8 mouse cellular contexts compared by ENCODE assay signal in the genomic region with DNA sequence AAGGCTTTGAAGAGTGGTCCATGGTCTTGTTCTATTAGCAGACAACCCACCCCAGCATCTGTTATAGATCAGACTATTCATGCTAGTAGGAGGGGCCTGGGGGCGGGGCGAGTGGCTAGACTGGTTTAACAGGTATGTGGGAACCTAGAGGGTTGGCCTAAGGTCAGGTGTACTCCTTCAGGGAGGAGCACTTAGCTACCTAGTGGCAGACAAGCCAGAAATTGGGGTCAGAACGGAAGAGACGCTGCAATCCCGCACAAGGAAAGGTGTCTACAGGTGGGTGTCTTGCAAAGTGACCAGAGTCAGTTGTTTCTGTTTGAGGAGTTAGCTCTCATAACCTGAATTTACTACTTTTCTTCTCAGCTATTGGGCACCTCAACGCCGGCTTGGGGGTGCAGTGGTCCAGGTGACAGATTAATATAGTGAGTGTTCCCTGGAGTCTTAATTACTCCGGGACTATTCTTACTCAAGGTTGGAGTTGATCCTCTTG. TPM values are rescaled to one million over a fixed set of nuclear protein-coding genes. Genes with fewer than 3 reads are reported as not detected.
A peak's percentile ranks its signal among the peaks of the same experiment; 100 is the strongest.
DNase-seq lines count a peak whose midpoint lies in the region; ATAC-seq and TF ChIP-seq lines count a peak whose summit lies in the region.

A gene (plus strand): TSS at position 226 of the 490 bp plus-strand sequence.

- TF ChIP-seq POLR2A in testis, adult 2 months (IDR thresholded peaks at IDR 0.05; ENCODE audit: control insufficient read depth, low read depth, low read length): no peak

- no peaks in the 10 kb centered on the region for H3K9me3 ChIP-seq in heart, embryonic 13.5 days
- no peaks in the 10 kb centered on the region for H3K9me3 ChIP-seq in forebrain, embryonic 10.5 days
- no peaks in the 10 kb centered on the region for H3K9me3 ChIP-seq in kidney, embryonic 16.5 days (ENCODE audit: low read length)

- TF ChIP-seq CTCF in testis, adult 2 months (IDR thresholded peaks at IDR 0.05; ENCODE audit: control insufficient read depth, insufficient read depth, insufficient replicate concordance, low read depth, low read length): no peak

- peak within 1 kb of the TSS; percentile 55 for H3K4me3 ChIP-seq in heart, embryonic 13.5 days
- H3K4me3 ChIP-seq in forebrain, embryonic 10.5 days: peak within 1 kb of the TSS; percentile 44
- peak within 1 kb of the TSS; percentile 40 for H3K4me3 ChIP-seq in kidney, embryonic 16.5 days (ENCODE audit: low read length)
- H3K4me3 ChIP-seq in testis, adult 2 months (ENCODE audit: control insufficient read depth, low read depth, low read length): peak within 1 kb of the TSS; percentile 33

- intact Hi-C loops in heart, postnatal 10 days (cut with DNase I): no loop called here

- peak within 1 kb of the TSS; percentile 90 for H3K4me2 ChIP-seq in heart, embryonic 13.5 days
- H3K4me2 ChIP-seq in kidney, embryonic 16.5 days (replicated peaks; ENCODE audit: low read depth, low read length): peak within 1 kb of the TSS; percentile 71

- no peak for ATAC-seq in heart, embryonic 13.5 days (ENCODE audit: extremely low read depth, insufficient number of reproducible peaks, low FRiP score, low TSS enrichment)
- ATAC-seq in kidney, embryonic 16.5 days (ENCODE audit: low FRiP score, low TSS enrichment): peak; percentile 52; the same call in 1 of the 2 replicates

- H3K27me3 ChIP-seq in heart, embryonic 13.5 days (replicated peaks): peaks cover 16% of the 10 kb centered on the region; the same call in 1 of the 2 replicates
- peaks cover 43% of the 10 kb centered on the region for H3K27me3 ChIP-seq in forebrain, embryonic 10.5 days (ENCODE audit: poor library complexity, severe bottlenecking)
- H3K27me3 ChIP-seq in kidney, embryonic 16.5 days (ENCODE audit: insufficient read depth, low read length): no peaks in the 10 kb centered on the region
- H3K27me3 ChIP-seq in testis, adult 2 months (ENCODE audit: control insufficient read depth, insufficient read depth, low read length): no peaks in the 10 kb centered on the region

- DNase-seq in heart, postnatal 10 days: no peak
- DNase-seq in forebrain, embryonic 10.5 days (ENCODE audit: extremely low spot score, low spot score): peak; percentile 33
- peak; percentile 77 for DNase-seq in lung, postnatal 10 days
- DNase-seq in B cell, adult 2 months: no peak
- no peak for DNase-seq in adrenal gland, postnatal 4 days (ENCODE audit: low spot score in 2 of 2)

- peak within 1 kb of the TSS; percentile 82 for H3K9ac ChIP-seq in heart, embryonic 13.5 days
- H3K9ac ChIP-seq in kidney, embryonic 16.5 days (replicated peaks; ENCODE audit: low read length): peak within 1 kb of the TSS; percentile 61

- H3K36me3 ChIP-seq in heart, embryonic 13.5 days: peaks cover 45% of the 10 kb centered on the region
- peaks cover 65% of the 10 kb centered on the region for H3K36me3 ChIP-seq in forebrain, embryonic 10.5 days (replicated peaks)
- peaks cover 40% of the 10 kb centered on the region for H3K36me3 ChIP-seq in kidney, embryonic 16.5 days (ENCODE audit: insufficient read depth, low read length)
- H3K36me3 ChIP-seq in testis, adult 2 months (ENCODE audit: control insufficient read depth, insufficient read depth, low read length): no peaks in the 10 kb centered on the region; the same call in 1 of the 2 replicates

- peaks cover 35% of the 10 kb centered on the region for H3K4me1 ChIP-seq in heart, embryonic 13.5 days
- H3K4me1 ChIP-seq in forebrain, embryonic 10.5 days: peaks cover 32% of the 10 kb centered on the region
- H3K4me1 ChIP-seq in kidney, embryonic 16.5 days (ENCODE audit: insufficient read depth, low read length): peaks cover 22% of the 10 kb centered on the region
- H3K4me1 ChIP-seq in testis, adult 2 months (ENCODE audit: control insufficient read depth, insufficient read depth, low read length): peaks cover 15% of the 10 kb centered on the region

- 29% methylated on average over 8 of the region's 8 CpGs for WGBS in heart, embryonic 13.5 days
- WGBS in forebrain, embryonic 10.5 days: 24% methylated on average over 8 of the region's 8 CpGs
- WGBS in kidney, embryonic 16.5 days: 14% methylated on average over 8 of the region's 8 CpGs

- H3K27ac ChIP-seq in heart, embryonic 13.5 days (replicated peaks): 0 out of 2 replicates have a peak within 1 kb of the TSS, but pooled peaks have one; percentile 20
- peak within 1 kb of the TSS; percentile 44; the same call in 1 of the 2 replicates for H3K27ac ChIP-seq in forebrain, embryonic 10.5 days
- H3K27ac ChIP-seq in kidney, embryonic 16.5 days (ENCODE audit: low read length): no peak within 1 kb of the TSS
- no peak within 1 kb of the TSS for H3K27ac ChIP-seq in testis, adult 2 months (ENCODE audit: control insufficient read depth, insufficient read depth, low read depth, low read length)

RNA-seq across cellular contexts. Expression of the gene that starts here (rescaled TPM):
- polyA plus RNA-seq in heart, embryonic 13.5 days (2015; fragmentation: Nextera tagmentation; extraction: Ambion mirVana): 0.63 and 0.70 TPM in 2 replicates
- total RNA-seq in heart, postnatal 10 days (2021): under 1 TPM; 0.36 to 0.37 TPM
- polyA plus RNA-seq in forebrain, embryonic 10.5 days (2016; fragmentation: Nextera tagmentation; extraction: Ambion mirVana): 0.55 and 1.0 TPM in 2 replicates
- 0.46 and 0.60 TPM in 2 replicates for polyA plus RNA-seq in kidney, embryonic 16.5 days (2015; fragmentation: Nextera tagmentation; extraction: Ambion mirVana)
- polyA plus RNA-seq in testis, adult 2 months (2012; rRNA removed): 0.12 and 0.13 TPM in 2 replicates
- under 1 TPM; 0.59 to 0.64 TPM for total RNA-seq in adrenal gland, postnatal 4 days (2021)

Comparison
In these comparisons a context has a peak if more than half of its experiments do, and no peak if none do; other contexts are left out.
1. Peak in ATAC-seq, H3K4me3 ChIP-seq, H3K9ac ChIP-seq and H3K4me2 ChIP-seq in kidney, embryonic 16.5 days; RNA of the gene not detected or under 1 TPM.
2. H3K27ac ChIP-seq: peak in heart, embryonic 13.5 days (single experiment) and forebrain, embryonic 10.5 days (single experiment); none in kidney, embryonic 16.5 days (single experiment) and testis, adult 2 months (single experiment).
3. DNase-seq: peak in forebrain, embryonic 10.5 days (single experiment) and lung, postnatal 10 days (single experiment); none in heart, postnatal 10 days (0 of 2), B cell, adult 2 months (0 of 2) and adrenal gland, postnatal 4 days (0 of 2).
4. Peak in every context shown above with its lines, with median percentiles within 50 percentile points of each other: H3K4me3 ChIP-seq.